Mouse (Mus musculus): ENCODE measurements around the gene Klf5.

Gene Klf5

DNA sequence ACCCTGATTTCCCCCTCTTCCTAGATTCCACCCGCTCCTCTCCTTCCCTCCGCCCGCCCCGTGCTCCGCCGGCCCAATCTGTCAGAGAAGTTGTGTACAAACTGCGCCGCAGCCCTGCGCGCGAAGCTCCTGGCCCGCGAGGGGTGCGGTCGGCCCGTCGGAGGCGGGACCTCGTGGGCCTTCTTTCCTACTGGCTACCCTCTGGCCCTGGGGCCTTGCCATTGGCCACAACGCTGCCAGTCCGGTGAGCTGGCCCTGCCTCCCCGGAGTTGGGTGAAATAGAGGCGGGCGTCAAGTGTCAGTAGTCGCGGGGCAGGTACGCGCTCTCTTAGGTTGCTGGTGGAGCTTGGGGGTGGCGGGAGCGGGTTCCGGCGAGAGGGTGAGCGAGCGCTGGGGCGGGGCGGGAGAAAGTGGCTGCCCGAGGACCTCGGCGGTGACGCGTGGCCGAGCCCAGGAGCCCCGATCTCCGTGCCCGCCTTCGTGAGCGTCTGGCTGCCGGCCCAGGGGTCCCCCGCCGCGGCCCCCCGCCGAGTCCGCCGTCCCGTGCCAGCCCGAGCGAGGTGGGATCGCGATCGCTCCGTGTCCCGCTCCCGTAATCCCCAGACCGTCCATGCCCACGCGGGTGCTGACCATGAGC, at the start of gene Klf5:
Gene Klf5, plus strand, starts transcription at position 307 of the 637 bp plus-strand sequence.
- in situ Hi-C loops (cut with MboI; ENCODE audit: unreplicated experiment in 2 of 2): no loop called here

DNA sequence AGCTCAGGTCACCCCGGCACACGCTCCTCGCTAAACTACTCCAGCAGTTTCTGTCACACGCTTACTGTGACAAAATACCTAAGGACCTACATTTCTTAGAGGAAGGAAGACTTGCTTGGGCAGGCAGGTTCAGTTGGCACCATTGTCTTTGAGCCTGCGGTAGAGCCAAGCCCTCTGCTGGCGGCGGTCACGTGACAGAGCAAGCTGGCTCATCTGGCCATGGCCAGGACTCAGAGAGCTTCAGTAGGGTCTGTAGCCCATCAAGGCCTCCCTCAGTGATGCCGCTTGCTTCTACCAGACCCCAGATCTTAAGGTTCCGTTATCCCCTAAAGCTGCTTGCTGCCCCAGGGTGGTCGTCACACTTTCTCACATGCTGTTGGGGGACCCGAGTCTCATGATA, 36.5 kb upstream of the Klf5 start:
- in situ Hi-C loops (cut with MboI; ENCODE audit: unreplicated experiment in 2 of 2): no loop called here

DNA sequence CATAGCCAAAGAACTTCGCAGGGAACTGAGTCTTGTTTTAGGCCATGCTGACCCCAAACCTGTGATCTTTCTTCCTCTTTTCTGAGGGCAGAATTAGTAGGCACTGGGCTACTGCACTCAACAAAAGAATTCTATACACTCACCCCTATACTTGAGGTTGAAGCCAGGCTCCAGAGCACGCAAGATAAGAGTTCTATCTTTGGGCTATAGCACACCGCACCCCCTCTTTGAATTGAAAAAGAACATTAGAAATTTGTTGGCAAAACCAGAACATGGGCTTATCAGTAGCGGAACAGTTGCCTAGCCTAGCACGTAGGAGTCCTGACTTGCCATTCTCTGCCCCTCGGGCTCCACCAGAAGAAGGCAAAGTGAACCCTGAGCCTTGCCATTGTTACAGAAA, 34.7 kb upstream of the Klf5 start:
- in situ Hi-C loops (cut with MboI; ENCODE audit: unreplicated experiment in 2 of 2): no loop called here

DNA sequence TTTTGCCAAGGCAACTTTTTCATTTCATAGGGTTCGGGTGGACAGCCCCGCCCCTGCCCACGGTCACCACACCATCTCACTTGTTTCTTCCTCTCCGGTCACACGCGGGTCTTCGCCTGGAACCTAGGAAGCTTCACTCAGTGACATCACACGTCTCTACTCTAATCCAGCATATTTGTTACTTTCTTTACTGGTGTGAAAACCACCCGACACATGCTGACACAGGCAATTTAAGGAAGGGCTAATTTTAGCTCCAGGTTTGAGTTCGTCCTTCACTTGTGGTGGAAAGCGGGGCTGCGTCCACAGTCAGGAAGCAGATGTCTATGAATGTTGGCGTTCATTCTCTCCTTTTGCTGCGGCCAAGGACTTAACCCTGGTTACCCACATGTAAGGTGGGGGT, 32.7 kb upstream of the Klf5 start:
- in situ Hi-C loops (cut with MboI; ENCODE audit: unreplicated experiment in 2 of 2): no loop called here

DNA sequence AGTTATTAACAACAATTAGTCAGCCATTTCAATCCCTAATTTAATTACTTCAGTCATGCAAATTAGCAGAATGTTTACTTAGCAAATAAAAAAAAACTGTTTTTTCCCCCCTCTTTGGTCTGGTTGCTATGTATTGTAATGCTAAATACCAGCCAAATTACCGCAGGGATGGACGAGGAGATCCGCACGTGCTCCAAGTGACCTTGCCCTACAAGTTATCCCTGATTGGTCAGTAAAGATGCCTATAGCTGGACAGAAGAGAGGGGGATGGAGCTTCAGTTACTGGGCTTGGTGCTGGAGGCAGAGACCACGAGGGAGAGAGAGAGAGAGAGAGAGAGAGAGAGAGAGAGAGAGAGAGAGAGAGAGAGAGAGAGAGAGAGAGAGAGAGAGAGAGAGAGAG, 31.7 kb upstream of the Klf5 start:
- in situ Hi-C loops (cut with MboI; ENCODE audit: unreplicated experiment in 2 of 2): no loop called here

DNA sequence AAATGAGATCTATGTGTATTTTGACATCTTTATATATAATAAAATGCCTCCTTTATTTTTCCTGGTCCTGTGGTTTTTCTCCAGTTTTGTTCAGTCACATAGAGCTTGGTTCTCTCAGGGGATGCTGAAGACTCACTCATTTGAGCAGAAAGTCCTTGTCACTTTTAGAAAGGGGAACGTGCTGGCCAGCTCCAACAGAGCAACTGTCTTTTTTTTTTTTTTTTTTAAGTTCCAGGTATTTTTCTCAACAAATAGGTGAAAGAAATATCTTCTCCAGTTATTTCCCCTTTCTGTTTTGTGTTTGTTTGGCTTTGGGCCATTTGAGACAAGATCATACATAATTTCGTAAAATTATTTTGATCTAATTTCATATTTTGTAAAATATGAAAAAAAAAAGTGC, 24.4 kb upstream of the Klf5 start:
- in situ Hi-C loops (cut with MboI; ENCODE audit: unreplicated experiment in 2 of 2): no loop called here

DNA sequence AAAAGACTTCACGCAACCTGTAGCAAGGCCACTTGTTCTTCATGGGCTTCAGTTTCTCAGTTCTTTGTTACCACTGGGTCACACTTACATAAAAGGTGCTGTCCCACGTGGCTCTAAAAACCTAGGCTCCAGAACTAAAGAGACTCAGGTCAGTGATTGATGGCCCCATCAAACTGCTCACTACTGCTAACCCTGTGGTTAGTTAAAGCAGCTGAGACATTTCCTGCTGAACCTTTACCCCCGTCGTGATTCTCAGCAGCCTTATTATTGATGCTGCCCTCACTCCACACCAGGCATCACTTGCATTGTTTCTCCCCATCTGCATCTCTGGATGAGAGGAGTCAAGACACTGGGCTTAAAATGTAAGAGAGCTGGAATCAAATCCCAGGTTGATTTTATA, 22.7 kb upstream of the Klf5 start:
- in situ Hi-C loops (cut with MboI; ENCODE audit: unreplicated experiment in 2 of 2): no loop called here

DNA sequence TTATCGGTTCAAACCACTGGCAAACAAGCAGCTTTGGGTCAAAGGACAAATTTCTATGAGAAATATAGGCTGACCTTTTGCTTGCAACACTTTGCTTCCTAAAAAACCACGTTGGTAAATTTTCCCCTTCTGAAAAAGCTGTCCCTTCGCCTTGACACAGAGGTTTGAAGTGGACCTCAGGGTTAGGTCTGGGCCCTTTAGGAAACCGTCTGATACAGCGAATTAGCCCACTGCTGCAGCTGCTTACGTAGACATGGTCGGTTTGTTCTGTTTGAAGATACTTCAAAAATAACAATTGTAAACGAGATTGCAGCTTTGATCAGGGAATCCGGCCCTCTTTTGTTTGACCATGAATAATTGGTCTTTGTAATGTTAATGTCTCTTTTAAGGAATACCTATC, 20.2 kb upstream of the Klf5 start:
- in situ Hi-C loops (cut with MboI; ENCODE audit: unreplicated experiment in 2 of 2): no loop called here

DNA sequence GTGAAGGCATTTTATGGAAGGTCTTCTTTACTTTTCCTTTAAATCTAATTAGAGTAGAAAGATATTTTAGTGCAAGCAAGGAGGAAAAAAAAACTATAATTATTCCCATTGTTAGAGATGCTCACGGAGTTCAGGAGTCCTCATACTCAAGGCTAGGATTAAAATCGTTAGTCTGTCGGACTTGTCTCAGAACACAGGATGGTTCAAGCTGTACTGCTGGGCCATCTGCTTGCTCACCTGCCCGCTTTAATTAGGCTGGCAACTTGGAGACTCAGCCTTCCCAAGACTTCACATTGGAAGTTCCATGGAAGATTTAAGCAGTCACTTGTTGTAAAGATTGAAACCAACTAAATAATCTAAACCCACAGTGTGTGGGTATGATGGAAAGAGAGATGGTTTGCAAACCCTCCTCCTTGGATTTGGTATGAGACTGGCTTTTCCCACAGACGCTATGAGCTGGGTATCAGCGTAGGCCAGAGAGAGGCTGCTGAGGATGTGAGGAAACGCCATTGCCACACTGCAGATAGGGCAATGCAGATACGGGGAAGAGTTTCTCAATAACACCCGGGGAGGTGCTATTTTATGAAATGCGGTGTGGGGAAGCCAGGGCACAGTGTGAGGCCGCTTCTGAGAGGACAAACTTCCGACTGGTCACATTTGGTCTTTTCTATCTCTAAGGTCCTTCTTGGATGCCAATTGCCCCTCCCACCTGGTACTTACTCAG, 19.6 kb upstream of the Klf5 start:
- in situ Hi-C loops (cut with MboI; ENCODE audit: unreplicated experiment in 2 of 2): no loop called here

DNA sequence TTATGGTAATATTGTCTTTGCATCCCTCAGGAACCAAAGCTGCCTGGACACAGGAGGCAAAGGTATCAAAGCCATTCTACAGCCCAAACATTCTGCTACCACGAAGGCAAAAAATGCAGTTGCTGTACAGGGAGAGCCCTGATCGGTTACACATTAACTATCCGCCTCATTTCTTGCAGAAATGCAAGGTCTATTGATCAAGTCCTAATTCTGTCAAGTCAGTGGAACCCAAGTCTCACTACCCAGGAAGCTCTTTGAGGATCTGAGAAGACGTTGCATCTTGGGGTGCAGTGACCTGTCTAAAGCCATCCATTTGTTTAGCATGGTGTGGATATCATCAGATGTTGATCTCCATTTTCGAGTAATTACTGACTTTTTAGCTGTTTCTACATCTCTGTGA, 18.1 kb upstream of the Klf5 start:
- in situ Hi-C loops (cut with MboI; ENCODE audit: unreplicated experiment in 2 of 2): no loop called here

DNA sequence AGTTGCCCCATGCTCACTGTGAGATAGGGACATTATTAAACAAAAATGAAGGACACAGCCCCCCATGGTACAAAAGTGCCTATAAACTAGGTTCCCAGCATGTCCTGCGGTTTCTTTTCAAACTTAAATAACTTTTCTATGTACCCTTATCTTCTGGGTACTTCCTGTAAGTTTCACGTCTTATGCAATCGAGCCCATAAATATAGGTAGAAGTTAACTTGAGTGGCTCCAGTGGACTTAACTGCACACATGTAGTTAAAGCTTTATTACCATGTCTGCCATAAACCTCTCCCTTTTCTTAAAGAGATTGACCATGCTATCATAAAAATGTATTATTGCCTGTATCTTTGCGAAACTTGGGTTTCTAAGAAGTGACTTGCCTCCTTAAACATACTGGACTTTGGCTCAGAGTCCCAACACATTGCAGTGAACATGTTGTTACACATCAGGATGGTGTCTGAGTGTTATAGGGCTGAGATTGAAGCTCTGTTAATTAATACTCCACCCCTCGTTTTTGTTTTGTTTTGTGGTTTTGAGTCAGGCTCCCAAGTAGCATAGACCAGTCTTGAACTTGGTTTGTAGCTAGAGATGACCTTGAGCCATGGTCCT, 17.6 kb upstream of the Klf5 start:
- in situ Hi-C loops (cut with MboI; ENCODE audit: unreplicated experiment in 2 of 2): no loop called here

DNA sequence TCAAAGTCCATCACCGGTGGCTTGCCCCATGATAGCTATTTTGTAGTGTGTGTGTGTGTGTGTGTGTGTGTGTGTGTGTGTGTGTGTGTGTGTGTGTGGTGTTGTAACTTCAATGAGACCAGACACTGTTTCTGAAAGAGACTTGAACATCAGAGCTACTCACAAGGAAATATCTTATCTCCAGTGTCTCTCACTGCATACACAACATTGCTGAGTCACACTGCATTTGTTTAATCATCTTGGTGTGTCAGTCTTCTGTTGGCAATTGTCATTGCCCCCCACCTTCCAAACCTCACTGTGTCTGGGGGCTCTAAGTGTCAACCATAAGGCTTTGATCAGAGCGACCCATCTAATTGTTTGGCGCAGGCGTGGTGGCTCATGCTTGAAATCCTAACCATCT, 13.0 kb upstream of the Klf5 start:
- in situ Hi-C loops (cut with MboI; ENCODE audit: unreplicated experiment in 2 of 2): no loop called here

DNA sequence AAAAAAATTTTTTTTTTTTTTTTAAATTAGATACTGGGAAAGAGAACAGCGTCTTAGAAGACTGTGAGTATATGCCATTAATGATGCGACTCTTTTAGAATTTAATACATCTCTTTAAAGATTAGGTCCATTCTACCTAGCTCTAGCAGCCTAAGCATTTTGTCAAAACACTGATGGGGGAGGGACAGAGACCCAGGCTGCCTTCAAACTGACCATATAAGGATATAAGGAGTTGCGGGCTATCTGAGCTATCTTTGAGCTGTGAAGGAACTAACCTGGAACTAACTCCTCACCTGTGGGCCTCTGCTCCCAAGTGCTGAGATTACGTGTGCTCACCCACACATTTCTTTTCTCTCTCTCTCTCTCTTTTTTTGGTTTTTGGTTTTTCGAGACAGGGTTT, 6.3 kb upstream of the Klf5 start:
- in situ Hi-C loops (cut with MboI; ENCODE audit: unreplicated experiment in 2 of 2): no loop called here

DNA sequence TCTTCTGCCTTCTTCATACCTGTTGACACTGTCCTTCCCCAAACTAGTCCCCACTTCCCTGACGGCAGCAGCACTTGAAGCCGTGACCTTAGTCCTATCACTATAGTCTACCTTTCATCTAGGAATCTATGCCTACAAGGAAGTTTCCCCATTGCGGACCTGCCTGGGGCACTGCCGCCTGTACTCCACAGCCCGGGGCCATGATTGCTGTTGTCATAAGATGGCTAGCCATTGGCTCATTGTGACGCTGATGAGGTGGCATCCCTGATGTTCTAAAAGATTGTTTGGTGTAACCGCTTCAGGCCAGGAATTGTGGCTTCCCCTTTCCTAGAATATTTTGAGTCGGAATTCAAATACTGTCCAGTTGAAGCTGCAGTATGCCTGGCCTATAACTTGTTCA, 4.1 kb upstream of the Klf5 start:
- in situ Hi-C loops (cut with MboI; ENCODE audit: unreplicated experiment in 2 of 2): no loop called here

DNA sequence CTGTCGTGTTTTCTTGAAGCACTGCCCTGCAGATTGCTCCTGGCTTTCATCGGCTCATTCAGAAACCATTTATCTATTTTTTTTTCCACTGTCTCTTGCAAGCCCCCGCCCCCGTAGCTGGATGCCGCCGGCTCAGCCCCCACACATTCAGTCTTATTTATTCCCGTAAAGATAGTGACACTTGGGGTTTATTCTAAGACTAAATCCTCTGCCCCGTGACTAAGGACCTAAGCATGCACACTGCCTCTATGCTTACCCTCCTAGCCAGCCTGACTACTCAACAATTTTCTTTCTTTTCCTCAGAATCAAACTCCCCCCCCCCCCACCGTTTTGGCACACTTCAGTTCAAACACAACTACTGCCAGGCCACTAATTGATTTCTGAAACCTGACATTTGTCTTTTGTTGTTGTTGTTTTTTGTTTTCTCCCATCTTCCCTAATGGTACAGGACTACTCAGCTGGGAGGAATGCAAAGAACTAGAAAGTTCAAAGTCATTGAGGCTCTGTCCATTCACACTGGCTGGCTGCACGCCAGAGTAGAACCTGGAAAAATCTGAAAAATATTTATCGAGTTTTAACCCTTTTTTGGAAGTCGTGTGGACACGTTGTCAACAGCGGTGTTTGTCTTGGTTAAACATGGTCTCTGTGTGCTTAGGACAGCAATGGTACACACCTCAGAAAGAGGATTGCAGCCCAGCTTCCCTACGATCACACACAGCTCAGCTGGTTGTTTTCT, 2.7 kb upstream of the Klf5 start:
- in situ Hi-C loops (cut with MboI; ENCODE audit: unreplicated experiment in 2 of 2): no loop called here

DNA sequence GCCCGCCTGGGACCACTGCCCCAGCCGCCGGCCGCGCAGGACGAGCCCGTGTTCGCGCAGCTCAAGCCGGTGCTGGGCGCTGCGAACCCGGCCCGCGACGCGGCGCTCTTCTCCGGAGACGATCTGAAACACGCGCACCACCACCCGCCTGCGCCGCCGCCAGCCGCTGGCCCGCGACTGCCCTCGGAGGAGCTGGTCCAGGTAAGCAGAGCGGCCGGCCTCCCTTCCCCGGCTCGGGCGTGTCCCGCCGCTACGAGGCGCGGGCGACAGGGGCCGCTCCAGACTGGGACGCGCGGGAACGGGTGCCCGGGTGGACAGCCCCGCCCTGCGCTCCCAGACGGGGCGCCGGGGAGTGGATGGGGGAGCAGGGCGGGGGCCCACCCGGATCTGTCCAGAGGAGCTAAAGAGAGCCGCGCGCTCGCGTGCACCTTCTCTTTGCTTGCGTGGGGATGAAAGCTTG, 561 bp downstream of the Klf5 start:
- in situ Hi-C loops (cut with MboI; ENCODE audit: unreplicated experiment in 2 of 2): no loop called here

DNA sequence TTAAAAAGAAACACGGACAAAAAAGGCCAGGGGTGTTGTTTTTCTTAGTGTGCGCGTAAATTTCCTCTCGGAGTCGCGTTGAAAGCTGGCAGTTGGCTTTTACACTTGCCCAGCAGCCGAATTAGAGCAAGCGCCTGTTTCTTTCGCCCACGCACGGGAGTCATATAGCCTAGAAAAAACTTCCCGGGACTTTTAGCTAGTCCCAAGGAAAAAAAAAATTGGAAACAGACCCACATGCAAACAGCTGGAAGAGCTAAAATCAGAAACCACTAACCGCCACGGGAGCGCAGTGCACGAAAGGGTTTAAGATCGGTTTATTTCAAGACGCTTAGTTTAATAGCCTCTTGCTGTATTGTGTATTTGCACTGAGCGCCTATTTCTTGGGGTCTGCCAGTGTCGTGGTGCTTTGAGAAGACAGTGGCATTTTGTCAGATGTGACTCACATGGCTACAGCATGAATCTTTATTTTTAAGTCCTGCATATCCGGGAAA, 1.3 kb downstream of the Klf5 start:
- in situ Hi-C loops (cut with MboI; ENCODE audit: unreplicated experiment in 2 of 2): no loop called here

DNA sequence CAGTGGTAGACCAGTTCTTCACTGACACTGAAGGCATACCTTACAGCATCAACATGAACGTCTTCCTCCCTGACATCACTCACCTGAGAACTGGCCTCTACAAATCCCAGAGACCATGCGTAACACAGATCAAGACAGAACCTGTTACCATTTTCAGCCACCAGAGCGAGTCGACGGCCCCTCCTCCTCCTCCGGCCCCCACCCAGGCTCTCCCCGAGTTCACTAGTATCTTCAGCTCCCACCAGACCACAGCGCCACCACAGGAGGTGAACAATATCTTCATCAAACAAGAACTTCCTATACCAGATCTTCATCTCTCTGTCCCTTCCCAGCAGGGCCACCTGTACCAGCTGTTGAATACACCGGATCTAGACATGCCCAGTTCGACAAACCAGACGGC, 3.0 kb downstream of the Klf5 start:
- in situ Hi-C loops (cut with MboI; ENCODE audit: unreplicated experiment in 2 of 2): no loop called here

DNA sequence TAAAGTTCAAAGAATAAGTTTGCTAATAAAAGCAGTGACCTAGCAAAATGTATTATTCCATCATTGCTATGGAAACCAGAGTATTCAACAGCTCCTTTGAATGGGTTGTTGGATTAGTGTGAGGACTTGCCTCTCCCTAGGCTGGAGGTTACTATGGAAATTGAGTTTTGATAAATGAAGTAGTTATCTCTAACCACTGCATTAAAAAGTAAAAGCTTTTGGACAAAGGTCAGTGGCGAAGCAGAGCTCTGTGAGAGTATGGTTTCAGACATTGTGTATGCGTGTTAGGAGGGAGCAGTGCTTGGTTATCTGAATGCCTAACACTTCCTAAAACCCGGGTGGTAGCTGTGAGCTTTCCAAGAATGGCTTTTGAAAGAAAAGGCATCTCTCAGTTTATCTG, 5.9 kb downstream of the Klf5 start:
- in situ Hi-C loops (cut with MboI; ENCODE audit: unreplicated experiment in 2 of 2): no loop called here

DNA sequence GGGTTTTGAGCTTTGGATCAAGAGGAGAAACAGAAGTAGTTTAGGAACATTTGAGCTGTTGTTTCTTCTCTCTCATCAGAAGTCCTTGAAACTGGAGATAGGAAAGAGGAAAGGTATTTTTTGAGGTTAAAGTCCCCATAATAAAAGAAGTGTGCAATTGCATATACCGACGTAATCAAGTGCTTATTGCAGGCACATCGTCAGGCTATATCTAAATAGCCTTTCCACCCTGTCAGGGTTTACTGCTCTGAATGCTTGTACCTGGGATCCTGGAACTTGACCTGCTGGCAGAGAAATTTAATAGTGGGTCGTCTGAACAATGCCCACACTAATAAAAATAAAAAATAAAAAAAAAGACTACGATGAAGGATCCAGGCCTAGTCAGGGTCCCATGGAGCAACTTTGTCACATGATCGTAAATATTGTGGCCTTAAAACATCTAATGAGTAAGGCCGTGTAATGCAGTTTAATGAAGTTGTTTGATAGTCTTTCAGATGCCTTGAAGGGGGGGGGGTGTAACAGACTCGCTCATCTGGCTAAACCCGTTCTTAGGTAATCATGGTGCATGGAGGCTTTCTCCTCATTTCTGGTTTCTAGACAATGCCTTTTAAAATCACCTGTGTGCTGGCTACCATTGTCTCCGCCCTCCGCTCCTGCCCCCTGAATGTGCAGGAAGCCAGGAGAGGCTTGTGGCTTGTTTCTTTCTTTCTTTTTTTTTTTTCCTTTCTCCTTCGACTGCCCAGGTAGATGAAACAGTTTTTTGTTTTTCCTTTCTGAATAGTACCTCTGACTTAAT, 6.7 kb downstream of the Klf5 start:
- in situ Hi-C loops (cut with MboI; ENCODE audit: unreplicated experiment in 2 of 2): no loop called here

DNA sequence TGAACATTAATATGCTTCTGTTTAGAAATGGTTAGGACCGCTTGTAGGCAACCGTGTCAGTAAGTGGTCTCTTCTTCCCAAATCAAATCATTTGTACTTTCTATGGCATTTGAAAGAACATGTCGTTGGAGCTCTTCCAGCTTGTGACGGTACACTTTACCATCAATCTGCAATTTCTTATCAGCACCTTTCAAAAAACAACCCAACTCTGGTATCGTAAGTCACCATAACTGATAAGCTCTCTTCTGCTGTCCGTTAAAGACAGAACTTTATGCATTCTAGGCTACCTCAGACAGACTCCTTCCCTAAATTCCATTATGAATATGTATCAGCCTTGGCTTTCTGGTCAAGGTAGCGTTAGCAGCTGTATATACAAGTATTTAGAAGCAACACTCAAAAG, 7.9 kb downstream of the Klf5 start:
- in situ Hi-C loops (cut with MboI; ENCODE audit: unreplicated experiment in 2 of 2): no loop called here
